Mouse (Mus musculus): ENCODE measurements around the gene Cd19. TPM values are rescaled to one million over a fixed set of nuclear protein-coding genes. Genes with fewer than 3 reads are reported as not detected.

Gene Cd19
- polyA plus RNA-seq (2012; rRNA removed): 0.21 and 0.23 TPM in 2 replicates

DNA sequence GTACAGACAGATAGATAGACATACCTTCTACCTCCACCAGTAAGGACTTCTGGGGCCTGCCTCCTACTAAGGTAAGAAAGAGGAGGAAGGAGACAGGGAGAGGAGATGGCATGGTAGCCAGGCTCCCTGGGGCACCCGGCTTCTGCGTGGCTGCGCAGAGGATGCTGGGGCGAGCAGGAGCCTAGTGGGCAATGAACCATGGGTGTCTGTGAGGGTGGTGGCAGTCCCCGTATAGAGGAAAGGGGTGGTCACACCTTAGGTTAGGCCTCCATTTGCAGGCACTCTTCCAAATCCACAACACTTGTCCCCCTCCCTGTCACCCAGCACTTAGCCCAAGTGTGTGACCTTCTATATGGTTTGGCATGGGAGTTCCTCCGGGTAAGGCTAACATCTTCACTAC lies at the start of gene Cd19:
TSS of gene Cd19 (minus strand) at position 165 of the 400 bp plus-strand sequence.
- H3K27ac ChIP-seq (ENCODE audit: insufficient read depth, low read length): no peak within 1 kb of the TSS
- no peak for DNase-seq
- TF ChIP-seq CTCF (IDR thresholded peaks at IDR 0.05; ENCODE audit: borderline replicate concordance, insufficient read depth, low read depth, low read length): no peak
- no peak for TF ChIP-seq POLR2A (IDR thresholded peaks at IDR 0.05; ENCODE audit: borderline replicate concordance, insufficient read depth, low read length)
- H3K4me1 ChIP-seq (ENCODE audit: control insufficient read depth, insufficient read depth, low read length): no peaks in the 10 kb centered on the region
- H3K4me3 ChIP-seq (replicated peaks; ENCODE audit: insufficient read depth, low read depth, low read length): no peak within 1 kb of the TSS
- no peaks in the 10 kb centered on the region for H3K27me3 ChIP-seq (ENCODE audit: control insufficient read depth, insufficient read depth, low read length)
- 82% methylated on average over 6 of the region's 6 CpGs for WGBS

DNA sequence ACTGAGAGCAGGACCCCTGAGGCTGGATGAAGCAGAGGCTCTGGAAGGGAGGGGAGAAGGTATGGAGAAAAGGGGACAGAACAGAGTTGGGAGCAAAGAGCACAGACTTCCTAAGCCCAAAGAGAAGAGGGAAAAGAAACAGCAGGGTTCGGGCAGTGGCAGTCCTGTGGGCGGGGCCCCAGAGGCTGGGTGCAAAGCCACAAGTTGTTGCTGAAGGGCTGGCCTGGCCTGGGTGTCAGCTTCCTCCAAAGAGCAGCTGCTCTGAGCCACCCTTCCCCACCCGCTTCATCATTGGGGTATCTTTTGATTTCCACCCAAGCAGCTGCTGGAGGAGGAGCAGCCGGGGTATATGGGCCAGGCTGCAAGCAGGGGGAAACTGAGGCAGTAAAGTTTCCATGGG lies 49.4 kb upstream of the Cd19 start:
- Histone ChIP-seq H3K4me3 (replicated peaks; ENCODE audit: insufficient read depth, low read depth, low read length) (no peak overlapping the region), H3K27me3 (ENCODE audit: control insufficient read depth, insufficient read depth, low read length) (no peaks in the 10 kb centered on the region; the same call in 1 of the 2 replicates), H3K4me1 (ENCODE audit: control insufficient read depth, insufficient read depth, low read length) (no peaks in the 10 kb centered on the region), H3K27ac (ENCODE audit: insufficient read depth, low read length) (no peak overlapping the region)
- DNase-seq: no peak
- WGBS: 48% methylated on average over 4 of the region's 4 CpGs
- no peak for TF ChIP-seq POLR2A (IDR thresholded peaks at IDR 0.05; ENCODE audit: borderline replicate concordance, insufficient read depth, low read length)
- TF ChIP-seq CTCF (IDR thresholded peaks at IDR 0.05; ENCODE audit: borderline replicate concordance, insufficient read depth, low read depth, low read length): no peak

DNA sequence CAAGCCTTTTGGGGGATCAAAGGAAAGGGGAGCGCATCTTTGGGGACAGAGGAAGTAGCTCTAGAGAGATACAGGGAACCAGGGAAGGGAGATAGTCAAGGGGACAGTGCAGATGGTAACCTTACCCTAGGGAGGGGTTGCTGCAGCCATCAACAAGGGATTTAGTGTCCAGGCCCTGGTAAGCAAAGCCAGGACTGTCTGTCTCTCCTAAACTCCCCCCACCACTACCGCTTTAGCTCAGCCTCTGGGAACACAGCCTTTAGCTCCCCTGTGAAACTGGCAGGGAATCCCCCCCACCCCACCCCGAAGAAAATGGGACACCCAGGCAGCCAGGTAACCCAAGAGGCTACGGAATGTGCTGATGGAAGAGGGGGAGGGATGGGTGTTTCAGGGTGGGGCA lies 48.9 kb upstream of the Cd19 start:
- H3K4me3 ChIP-seq (replicated peaks; ENCODE audit: insufficient read depth, low read depth, low read length): no peak overlapping the region
- TF ChIP-seq POLR2A (IDR thresholded peaks at IDR 0.05; ENCODE audit: borderline replicate concordance, insufficient read depth, low read length) (no peak), CTCF (IDR thresholded peaks at IDR 0.05; ENCODE audit: borderline replicate concordance, insufficient read depth, low read depth, low read length) (no peak)
- no peaks in the 10 kb centered on the region for H3K4me1 ChIP-seq (ENCODE audit: control insufficient read depth, insufficient read depth, low read length)
- DNase-seq: no peak
- H3K27ac ChIP-seq (ENCODE audit: insufficient read depth, low read length): no peak overlapping the region
- H3K27me3 ChIP-seq (ENCODE audit: control insufficient read depth, insufficient read depth, low read length): no peaks in the 10 kb centered on the region; the same call in 1 of the 2 replicates
- WGBS: 64% methylated on average over 4 of the region's 4 CpGs

DNA sequence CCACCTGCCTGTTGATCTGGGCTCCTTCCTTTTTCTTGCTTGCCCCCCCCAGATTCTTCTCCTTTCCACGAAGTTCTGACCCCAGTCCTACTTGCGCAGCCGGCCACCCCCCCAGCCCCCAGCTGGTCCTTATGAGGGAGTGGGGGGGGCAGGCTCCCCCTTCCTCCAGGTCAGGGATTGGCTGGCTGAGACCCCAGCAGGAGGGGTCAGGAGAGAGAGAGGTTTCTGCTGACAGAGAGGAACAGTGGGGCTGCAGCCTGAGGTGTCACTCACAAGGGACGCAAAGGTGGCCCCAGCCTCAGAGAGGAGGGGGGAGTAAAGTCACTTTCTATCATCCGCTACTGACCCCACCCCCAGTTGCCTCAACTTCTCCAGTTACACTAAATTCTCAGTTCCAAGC lies 48.3 kb upstream of the Cd19 start, which contains the start of gene Atp2a1:
TSS of gene Atp2a1 (minus strand) at position 105 of the 400 bp plus-strand sequence.
- no peak for TF ChIP-seq POLR2A (IDR thresholded peaks at IDR 0.05; ENCODE audit: borderline replicate concordance, insufficient read depth, low read length)
- TF ChIP-seq CTCF (IDR thresholded peaks at IDR 0.05; ENCODE audit: borderline replicate concordance, insufficient read depth, low read depth, low read length): no peak
- Histone ChIP-seq H3K27ac (ENCODE audit: insufficient read depth, low read length) (no peak within 1 kb of the TSS), H3K4me3 (replicated peaks; ENCODE audit: insufficient read depth, low read depth, low read length) (no peak within 1 kb of the TSS), H3K4me1 (ENCODE audit: control insufficient read depth, insufficient read depth, low read length) (no peaks in the 10 kb centered on the region), H3K27me3 (ENCODE audit: control insufficient read depth, insufficient read depth, low read length) (no peaks in the 10 kb centered on the region; the same call in 1 of the 2 replicates)
- no peak for DNase-seq
- WGBS: 59% methylated on average over 5 of the region's 5 CpGs

DNA sequence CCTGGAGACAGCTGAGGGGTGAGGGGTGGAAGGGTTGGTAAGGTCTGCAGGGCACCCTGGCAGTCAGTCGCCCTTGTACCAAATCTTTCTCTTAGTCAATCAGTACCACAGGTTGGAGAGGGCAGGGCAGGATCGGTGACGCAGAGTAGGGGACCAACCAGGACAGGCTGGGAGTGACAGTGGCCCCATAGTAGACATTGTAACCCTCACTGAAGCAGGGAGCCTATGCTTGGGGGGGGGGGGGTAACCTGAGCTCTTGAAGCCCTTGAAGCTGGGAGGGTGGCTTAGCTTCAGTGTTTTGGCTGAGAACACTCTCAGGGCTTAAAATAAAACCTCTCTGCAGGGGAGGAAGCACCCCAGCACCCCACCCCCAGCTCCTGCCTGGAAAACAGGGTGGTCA lies 46.9 kb upstream of the Cd19 start:
- Histone ChIP-seq H3K4me1 (ENCODE audit: control insufficient read depth, insufficient read depth, low read length) (no peaks in the 10 kb centered on the region), H3K27me3 (ENCODE audit: control insufficient read depth, insufficient read depth, low read length) (no peaks in the 10 kb centered on the region; the same call in 1 of the 2 replicates), H3K27ac (ENCODE audit: insufficient read depth, low read length) (no peak overlapping the region), H3K4me3 (replicated peaks; ENCODE audit: insufficient read depth, low read depth, low read length) (no peak overlapping the region)
- WGBS: 65% methylated on average over 3 of the region's 3 CpGs
- no peak for DNase-seq
- TF ChIP-seq POLR2A (IDR thresholded peaks at IDR 0.05; ENCODE audit: borderline replicate concordance, insufficient read depth, low read length) (no peak), CTCF (IDR thresholded peaks at IDR 0.05; ENCODE audit: borderline replicate concordance, insufficient read depth, low read depth, low read length) (no peak)

DNA sequence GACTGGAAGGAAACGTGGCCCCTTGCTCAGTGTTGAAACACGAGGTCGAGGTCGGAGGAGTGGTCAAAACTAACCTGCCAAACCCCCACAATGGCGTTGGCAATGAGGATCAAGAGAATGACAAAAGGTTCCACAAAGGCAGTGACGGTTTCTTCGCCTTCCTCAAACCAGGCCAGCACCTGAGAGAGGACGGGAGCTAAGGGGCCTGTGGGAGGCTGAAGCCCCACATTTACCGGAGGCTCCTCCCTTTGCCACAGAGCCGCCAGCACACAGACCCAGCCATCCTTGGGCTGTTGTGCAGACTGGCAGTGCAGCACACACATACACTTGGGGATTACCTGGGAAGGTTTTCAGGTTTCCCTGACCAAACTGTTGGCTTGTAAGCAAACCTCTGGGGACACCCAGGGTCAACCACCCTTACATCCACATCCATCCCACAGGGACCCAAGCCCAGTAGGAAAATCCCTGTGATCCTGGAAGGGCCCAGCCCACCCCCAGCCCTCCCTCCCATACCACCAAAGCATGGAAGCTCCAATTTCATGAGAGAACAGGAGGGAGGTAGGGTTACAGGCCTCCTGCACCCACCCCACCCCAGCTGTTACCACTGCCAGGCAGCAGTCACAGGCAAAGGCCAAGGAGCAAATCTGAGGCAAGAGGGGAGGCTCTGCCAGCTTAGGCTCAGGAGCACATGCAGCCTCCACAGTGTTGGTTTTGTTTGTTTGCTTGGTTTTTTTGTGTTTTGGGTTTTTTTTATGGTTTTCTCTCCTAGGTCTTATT lies 46.1 kb upstream of the Cd19 start:
- 54% methylated on average over 10 of the region's 10 CpGs for WGBS
- Histone ChIP-seq H3K27me3 (ENCODE audit: control insufficient read depth, insufficient read depth, low read length) (no peaks in the 10 kb centered on the region; the same call in 1 of the 2 replicates), H3K4me3 (replicated peaks; ENCODE audit: insufficient read depth, low read depth, low read length) (no peak overlapping the region), H3K4me1 (ENCODE audit: control insufficient read depth, insufficient read depth, low read length) (no peaks in the 10 kb centered on the region), H3K27ac (ENCODE audit: insufficient read depth, low read length) (no peak overlapping the region)
- no peak for DNase-seq
- no peak for TF ChIP-seq CTCF (IDR thresholded peaks at IDR 0.05; ENCODE audit: borderline replicate concordance, insufficient read depth, low read depth, low read length)
- no peak for TF ChIP-seq POLR2A (IDR thresholded peaks at IDR 0.05; ENCODE audit: borderline replicate concordance, insufficient read depth, low read length)

DNA sequence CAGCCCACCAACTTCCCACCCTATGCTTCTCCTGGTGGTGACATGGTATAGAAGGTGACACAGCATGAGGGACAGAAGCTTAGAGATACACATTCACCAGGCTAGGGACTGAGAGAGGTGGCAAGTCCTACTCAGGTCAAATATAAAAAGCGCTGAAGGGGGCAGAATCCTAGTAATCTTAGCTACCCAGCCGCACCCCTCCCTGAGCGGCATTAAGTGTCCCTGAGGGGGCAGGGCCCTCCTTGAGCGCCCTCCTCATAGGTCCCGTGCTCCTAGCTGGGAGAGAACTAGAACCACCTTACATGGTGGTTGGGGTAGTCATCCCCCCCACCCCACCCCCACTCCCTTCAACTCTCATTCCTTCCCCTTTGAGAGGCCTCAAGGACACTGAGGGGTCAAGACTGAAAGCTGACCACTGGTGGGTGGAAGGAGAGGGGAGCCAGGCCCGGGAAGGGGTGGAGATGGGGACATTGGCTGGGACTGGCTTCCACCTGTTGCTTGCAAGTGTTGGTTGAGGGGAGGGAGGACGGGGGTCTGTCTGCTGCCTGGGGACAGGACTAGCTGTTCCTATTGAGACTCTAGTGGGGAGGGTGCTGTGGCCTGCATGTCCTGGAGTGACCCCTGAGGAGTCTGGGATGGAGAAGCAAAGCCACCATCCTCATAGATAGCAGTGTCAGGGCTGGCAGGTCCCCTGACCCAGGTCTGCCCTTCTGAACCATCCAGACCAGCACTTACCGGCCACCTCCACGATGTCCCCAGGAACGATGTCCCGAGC lies 44.3 kb upstream of the Cd19 start:
- H3K4me1 ChIP-seq (ENCODE audit: control insufficient read depth, insufficient read depth, low read length): no peaks in the 10 kb centered on the region
- TF ChIP-seq CTCF (IDR thresholded peaks at IDR 0.05; ENCODE audit: borderline replicate concordance, insufficient read depth, low read depth, low read length) (no peak), POLR2A (IDR thresholded peaks at IDR 0.05; ENCODE audit: borderline replicate concordance, insufficient read depth, low read length) (no peak)
- H3K27me3 ChIP-seq (ENCODE audit: control insufficient read depth, insufficient read depth, low read length): no peaks in the 10 kb centered on the region; the same call in 1 of the 2 replicates
- no peak overlapping the region for H3K27ac ChIP-seq (ENCODE audit: insufficient read depth, low read length)
- DNase-seq: no peak
- 71% methylated on average over 11 of the region's 11 CpGs for WGBS
- H3K4me3 ChIP-seq (replicated peaks; ENCODE audit: insufficient read depth, low read depth, low read length): no peak overlapping the region

Data from cerebellum, adult 2 months (tissue).